Mouse (Mus musculus): ENCODE measurements around the gene Ly6g5c. TPM values are rescaled to one million over a fixed set of nuclear protein-coding genes. Genes with fewer than 3 reads are reported as not detected.
A peak's percentile ranks its signal among the peaks of the same experiment; 100 is the strongest.

Ly6g5c gene
- polyA plus RNA-seq, 1 experiment from 2014 or later: not detected

- Histone ChIP-seq H3K4me1 (peaks cover 11% of the 10 kb centered on the region), H3K27me3 (ENCODE audit: low read depth, poor library complexity, severe bottlenecking) (no peaks in the 10 kb centered on the region), H3K9me3 (replicated peaks) (no peaks in the 10 kb centered on the region), H3K4me3 (no peak overlapping the region), H3K27ac (no peak overlapping the region), H3K36me3 (peaks cover 28% of the 10 kb centered on the region)
- no peak for DNase-seq (ENCODE audit: low spot score)
- WGBS: 56% methylated on average over 2 of the region's 2 CpGs
Observed at GRCm38 (mm10) chr17:35088151-35088550, 19.9 kb upstream of the Ly6g5c start.

DNA sequence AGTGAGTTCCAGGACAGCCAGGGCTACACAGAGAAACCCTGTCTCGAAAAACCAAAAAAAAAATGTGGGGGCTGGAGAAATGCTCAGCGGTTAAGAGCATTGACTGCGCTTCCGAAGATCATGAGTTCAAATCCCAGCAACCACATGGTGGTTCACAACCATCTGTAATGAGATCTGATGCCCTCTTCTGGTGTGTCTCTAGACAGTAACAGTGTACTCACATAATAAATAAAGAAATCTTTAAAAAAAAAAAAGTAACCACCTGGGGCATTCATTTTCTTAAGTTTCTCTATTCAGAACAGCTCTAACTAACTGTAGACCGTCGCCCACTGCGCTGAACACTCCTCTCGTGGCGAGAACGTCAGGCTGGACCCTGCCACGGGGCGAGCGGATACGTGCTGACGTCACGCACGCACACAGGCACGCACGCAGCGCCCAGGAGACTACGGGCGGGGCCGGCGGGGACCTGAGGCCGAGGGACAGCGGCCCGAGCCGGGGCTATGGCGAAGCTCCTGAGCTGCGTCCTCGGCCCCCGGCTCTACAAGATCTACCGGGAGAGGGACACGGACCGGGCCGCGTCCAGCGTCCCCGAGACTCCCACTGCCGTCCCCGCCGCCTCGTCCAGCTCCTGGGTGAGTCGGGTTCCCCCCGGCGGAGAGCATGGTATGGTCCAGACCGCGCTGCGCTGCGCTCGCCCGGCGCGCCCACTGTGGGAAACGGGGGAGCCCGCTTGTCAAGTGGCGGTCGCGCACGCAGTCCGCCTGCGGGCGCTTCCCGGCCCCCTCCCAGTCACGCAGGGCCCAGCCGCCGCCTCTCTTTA, 19.0 kb upstream of the Ly6g5c start, which contains the start of gene Abhd16a:
Gene Abhd16a, plus strand, starts transcription at position 439 of the 820 bp plus-strand sequence.
- WGBS: 3% methylated on average over 67 of the region's 67 CpGs
- peaks cover 11% of the 10 kb centered on the region for H3K4me1 ChIP-seq

GRCm38 (mm10) chr17:35090166-35090932, 17.7 kb upstream of the Ly6g5c start:
- Histone ChIP-seq H3K4me3 (peak overlapping the region; percentile 78), H3K27ac (no peak overlapping the region), H3K9me3 (replicated peaks) (no peaks in the 10 kb centered on the region), H3K4me1 (peaks cover 11% of the 10 kb centered on the region), H3K27me3 (ENCODE audit: low read depth, poor library complexity, severe bottlenecking) (no peaks in the 10 kb centered on the region), H3K36me3 (peaks cover 48% of the 10 kb centered on the region)
- no peak for DNase-seq (ENCODE audit: low spot score)
- 80% methylated on average over 8 of the region's 8 CpGs for WGBS

More for the DNA sequence above, 19.0 kb upstream of the Ly6g5c start, which contains the start of gene Abhd16a:
- DNase-seq (ENCODE audit: low spot score): peak; percentile 97
- Histone ChIP-seq H3K9me3 (replicated peaks) (no peaks in the 10 kb centered on the region), H3K27me3 (ENCODE audit: low read depth, poor library complexity, severe bottlenecking) (no peaks in the 10 kb centered on the region), H3K27ac (peak within 1 kb of the TSS; percentile 98), H3K4me3 (peak within 1 kb of the TSS; percentile 78), H3K36me3 (peaks cover 36% of the 10 kb centered on the region)

DNA sequence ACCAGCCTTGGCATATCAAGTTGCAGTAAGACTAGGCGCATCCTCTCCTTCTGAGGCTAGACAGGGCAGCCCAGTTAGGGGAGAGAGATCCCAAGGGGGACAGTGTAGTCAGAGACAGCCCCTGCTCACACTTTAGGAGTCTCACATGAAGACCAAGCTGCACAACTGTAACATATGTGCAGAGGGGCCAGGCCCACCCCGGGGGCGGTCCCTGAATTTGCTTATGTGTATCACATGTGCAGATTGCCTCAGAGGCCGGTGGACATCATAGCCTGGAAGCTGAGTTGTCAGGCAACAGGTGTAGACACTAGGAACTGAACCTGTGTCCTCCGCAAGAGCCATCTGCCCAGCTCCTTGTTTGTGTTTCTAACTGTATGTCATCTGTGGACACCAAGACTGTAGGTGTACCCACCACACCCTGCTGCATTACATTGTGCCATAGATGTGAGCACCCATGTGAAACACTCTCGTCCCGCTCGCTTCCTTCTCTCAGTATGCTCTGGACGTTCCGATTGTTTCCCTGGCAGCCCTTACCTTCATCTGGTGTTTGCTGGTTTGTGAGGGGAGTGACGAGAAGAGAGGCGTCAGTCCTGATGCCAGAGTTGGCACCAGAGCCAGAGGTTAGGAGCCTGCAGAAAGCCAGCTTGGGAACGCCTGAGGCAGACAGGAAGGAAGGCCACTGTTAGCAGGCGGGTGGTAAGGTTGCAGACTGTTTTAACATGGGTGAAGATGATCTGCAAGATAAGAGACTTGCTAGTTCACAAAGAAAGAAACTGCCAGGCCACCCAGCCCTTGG, 15.5 kb upstream of the Ly6g5c start:
- Histone ChIP-seq H3K27me3 (ENCODE audit: low read depth, poor library complexity, severe bottlenecking) (no peaks in the 10 kb centered on the region), H3K4me3 (no peak overlapping the region), H3K36me3 (peaks cover 69% of the 10 kb centered on the region), H3K9me3 (replicated peaks) (no peaks in the 10 kb centered on the region), H3K4me1 (peaks cover 11% of the 10 kb centered on the region), H3K27ac (no peak overlapping the region)
- WGBS: 93% methylated on average over 14 of the region's 14 CpGs
- DNase-seq (ENCODE audit: low spot score): no peak

DNA sequence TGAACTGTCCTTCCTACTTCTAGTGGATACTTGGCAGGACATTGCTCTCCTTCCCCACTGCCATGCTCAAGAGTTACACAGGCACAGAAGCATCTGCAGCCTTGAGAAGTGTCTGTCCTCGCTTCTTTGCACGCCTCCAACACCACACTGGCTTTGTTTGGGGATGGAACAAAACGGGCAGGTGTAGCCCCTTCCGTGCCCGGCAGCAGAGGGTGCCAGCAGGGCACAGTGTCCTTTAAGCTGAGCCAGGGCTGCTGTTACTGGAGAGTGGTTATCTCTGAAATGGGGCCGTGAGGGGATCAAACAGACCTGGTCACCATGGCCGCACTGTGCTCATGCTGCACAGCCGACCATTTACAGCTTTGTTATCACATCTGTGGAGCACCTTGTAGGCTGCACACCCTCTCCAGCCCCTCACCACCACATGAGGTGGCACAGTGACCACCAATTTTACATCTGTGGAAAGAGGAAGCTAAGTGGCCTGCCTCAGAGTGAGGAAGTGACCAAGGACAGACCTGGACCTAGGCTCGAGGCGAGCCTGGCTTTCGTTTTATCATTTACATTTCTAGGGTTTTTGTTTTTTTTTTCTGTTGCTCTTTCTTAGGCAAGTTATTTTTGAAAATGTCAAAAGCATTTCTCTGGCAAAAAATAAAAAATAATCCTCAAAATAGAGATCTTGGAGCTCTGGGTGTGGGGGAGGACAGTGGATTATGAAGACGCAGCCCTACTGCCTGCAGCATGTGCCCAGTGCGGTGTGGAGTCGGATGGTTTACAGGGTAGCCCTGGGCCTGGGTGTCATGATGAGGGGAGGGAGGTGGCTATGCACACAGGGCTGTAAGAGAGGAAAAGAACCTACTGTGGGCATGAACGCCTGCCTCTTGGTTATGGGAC, 13.4 kb upstream of the Ly6g5c start:
- peaks cover 9% of the 10 kb centered on the region for H3K4me1 ChIP-seq
- WGBS: 92% methylated on average over 15 of the region's 15 CpGs
- H3K27ac ChIP-seq: no peak overlapping the region
- peaks cover 89% of the 10 kb centered on the region for H3K36me3 ChIP-seq
- H3K4me3 ChIP-seq: no peak overlapping the region
- no peak for DNase-seq (ENCODE audit: low spot score)
- H3K27me3 ChIP-seq (ENCODE audit: low read depth, poor library complexity, severe bottlenecking): no peaks in the 10 kb centered on the region
- H3K9me3 ChIP-seq (replicated peaks): no peaks in the 10 kb centered on the region

GRCm38 (mm10) chr17:35096597-35096996, 11.5 kb upstream of the Ly6g5c start:
- no peak for DNase-seq (ENCODE audit: low spot score)
- 89% methylated on average over 12 of the region's 12 CpGs for WGBS
- Histone ChIP-seq H3K36me3 (peaks cover 95% of the 10 kb centered on the region), H3K9me3 (replicated peaks) (no peaks in the 10 kb centered on the region), H3K4me3 (no peak overlapping the region), H3K4me1 (no peaks in the 10 kb centered on the region), H3K27me3 (ENCODE audit: low read depth, poor library complexity, severe bottlenecking) (no peaks in the 10 kb centered on the region), H3K27ac (0 out of 2 replicates have a peak overlapping the region, but pooled peaks have one; percentile 33)

GRCm38 (mm10) chr17:35097164-35097655, 10.9 kb upstream of the Ly6g5c start:
- 0 out of 2 replicates have a peak overlapping the region, but pooled peaks have one; percentile 33 for H3K27ac ChIP-seq
- H3K4me1 ChIP-seq: no peaks in the 10 kb centered on the region
- no peak for DNase-seq (ENCODE audit: low spot score)
- peaks cover 95% of the 10 kb centered on the region for H3K36me3 ChIP-seq
- H3K4me3 ChIP-seq: no peak overlapping the region
- H3K9me3 ChIP-seq (replicated peaks): no peaks in the 10 kb centered on the region
- WGBS: 88% methylated on average over 12 of the region's 12 CpGs
- no peaks in the 10 kb centered on the region for H3K27me3 ChIP-seq (ENCODE audit: low read depth, poor library complexity, severe bottlenecking)

DNA sequence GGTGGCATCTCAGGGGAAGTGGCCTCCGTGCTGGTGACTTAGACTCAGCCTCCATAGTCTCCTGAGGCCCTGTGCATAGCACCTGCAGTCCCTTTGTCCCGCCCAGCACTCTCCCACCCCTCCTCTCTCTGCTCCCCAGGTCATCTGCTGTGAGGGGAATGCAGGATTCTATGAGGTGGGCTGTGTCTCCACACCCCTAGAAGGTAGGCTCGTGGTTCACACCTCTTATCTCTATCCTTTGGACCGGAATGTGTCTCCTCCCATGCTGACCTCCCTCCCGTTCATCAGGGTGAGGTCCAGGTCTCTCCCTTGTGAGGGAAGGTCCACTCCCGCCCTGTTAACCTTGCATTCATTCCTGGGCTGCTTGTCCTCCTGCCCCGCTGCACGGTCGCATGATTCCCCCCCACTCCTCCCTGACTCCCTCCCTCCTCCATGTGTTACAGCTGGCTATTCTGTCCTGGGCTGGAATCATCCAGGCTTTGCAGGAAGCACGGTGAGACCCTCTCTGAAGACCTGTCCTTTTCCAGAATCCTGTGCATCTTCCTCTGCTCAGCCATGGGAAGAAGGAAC, 7.8 kb upstream of the Ly6g5c start:
- Histone ChIP-seq H3K27ac (no peak overlapping the region), H3K4me3 (no peak overlapping the region), H3K27me3 (ENCODE audit: low read depth, poor library complexity, severe bottlenecking) (no peaks in the 10 kb centered on the region), H3K36me3 (peaks cover 89% of the 10 kb centered on the region), H3K4me1 (no peaks in the 10 kb centered on the region), H3K9me3 (replicated peaks) (no peaks in the 10 kb centered on the region)
- WGBS: 77% methylated on average over 10 of the region's 10 CpGs
- DNase-seq (ENCODE audit: low spot score): no peak

DNA sequence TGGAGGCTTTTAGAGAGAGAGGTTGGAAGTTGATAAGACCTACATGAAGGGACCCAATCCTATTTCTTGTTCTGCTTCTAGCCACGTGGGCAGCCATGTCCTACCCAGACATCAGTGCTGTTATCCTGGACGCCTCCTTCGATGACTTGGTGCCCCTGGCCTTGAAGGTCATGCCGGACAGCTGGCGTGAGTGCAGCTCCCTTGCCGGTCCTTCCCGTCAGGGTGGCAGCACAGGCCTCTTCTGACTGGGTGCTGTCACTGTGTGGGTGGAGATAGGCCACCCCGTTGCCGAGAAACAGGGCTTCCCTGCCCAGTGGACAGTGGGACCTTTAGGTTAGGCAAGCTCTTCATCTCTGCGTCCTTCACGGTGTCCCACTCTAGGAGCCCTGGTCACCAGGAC, 6.9 kb upstream of the Ly6g5c start:
- Histone ChIP-seq H3K36me3 (peaks cover 81% of the 10 kb centered on the region), H3K4me1 (peaks cover 8% of the 10 kb centered on the region; the same call in 1 of the 2 replicates), H3K4me3 (no peak overlapping the region), H3K27me3 (ENCODE audit: low read depth, poor library complexity, severe bottlenecking) (no peaks in the 10 kb centered on the region), H3K27ac (no peak overlapping the region), H3K9me3 (replicated peaks) (no peaks in the 10 kb centered on the region)
- DNase-seq (ENCODE audit: low spot score): no peak
- 91% methylated on average over 11 of the region's 11 CpGs for WGBS

DNA sequence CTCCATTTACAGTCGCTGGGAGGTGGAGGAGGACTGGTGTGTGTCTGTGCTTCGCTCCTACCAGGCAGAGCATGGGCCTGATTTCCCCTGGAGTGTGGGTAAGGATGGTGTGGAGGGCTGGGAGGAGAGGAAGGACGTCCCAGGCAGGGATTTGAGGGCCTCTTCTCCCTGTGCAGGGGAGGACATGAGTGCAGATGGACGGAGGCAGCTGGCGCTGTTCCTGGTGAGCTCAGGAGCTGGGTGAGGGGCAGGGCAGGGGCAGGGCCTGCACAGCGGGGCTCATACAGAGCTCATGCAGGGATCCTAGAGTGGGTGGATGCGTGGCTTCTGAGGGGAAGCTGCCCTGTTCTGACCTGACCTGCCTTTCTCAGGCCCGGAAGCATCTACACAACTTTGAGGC, 5.8 kb upstream of the Ly6g5c start:
- 79% methylated on average over 8 of the region's 8 CpGs for WGBS
- DNase-seq (ENCODE audit: low spot score): no peak
- Histone ChIP-seq H3K9me3 (replicated peaks) (no peaks in the 10 kb centered on the region), H3K4me1 (peaks cover 8% of the 10 kb centered on the region; the same call in 1 of the 2 replicates), H3K27me3 (ENCODE audit: low read depth, poor library complexity, severe bottlenecking) (no peaks in the 10 kb centered on the region), H3K36me3 (peaks cover 70% of the 10 kb centered on the region), H3K27ac (no peak overlapping the region), H3K4me3 (no peak overlapping the region)

- Histone ChIP-seq H3K4me1 (peaks cover 8% of the 10 kb centered on the region; the same call in 1 of the 2 replicates), H3K36me3 (peaks cover 61% of the 10 kb centered on the region), H3K9me3 (replicated peaks) (no peaks in the 10 kb centered on the region), H3K27me3 (ENCODE audit: low read depth, poor library complexity, severe bottlenecking) (no peaks in the 10 kb centered on the region), H3K27ac (no peak overlapping the region), H3K4me3 (no peak overlapping the region)
- WGBS: 72% methylated on average over 6 of the region's 6 CpGs
- no peak for DNase-seq (ENCODE audit: low spot score)
Observed at GRCm38 (mm10) chr17:35103221-35103690, 4.8 kb upstream of the Ly6g5c start.
